Mouse (Mus musculus): ENCODE results near the gene Nfib.
A peak's percentile ranks its signal among the peaks of the same experiment; 100 is the strongest.

Nfib gene

GRCm38 (mm10) chr4:82592086-82593030 is 113.2 kb downstream of the Nfib start:
- DNase-seq (ENCODE audit: low spot score) = no peak

GRCm38 (mm10) chr4:82589345-82589890 is 116.1 kb downstream of the Nfib start:
- no peak for DNase-seq (ENCODE audit: low spot score)

GRCm38 (mm10) chr4:82588718-82589117 is 116.8 kb downstream of the Nfib start:
- no peak for DNase-seq (ENCODE audit: low spot score)

GRCm38 (mm10) chr4:82587146-82587870 is 118.2 kb downstream of the Nfib start:
- no peak for DNase-seq (ENCODE audit: low spot score)

GRCm38 (mm10) chr4:82586637-82587036 is 118.9 kb downstream of the Nfib start:
- no peak for DNase-seq (ENCODE audit: low spot score)

GRCm38 (mm10) chr4:82585536-82585935 is 120.0 kb downstream of the Nfib start:
- DNase-seq (ENCODE audit: low spot score) = no peak

GRCm38 (mm10) chr4:82585056-82585455 is 120.5 kb downstream of the Nfib start:
- no peak for DNase-seq (ENCODE audit: low spot score)

GRCm38 (mm10) chr4:82584548-82584947 is 121.0 kb downstream of the Nfib start:
- no peak for DNase-seq (ENCODE audit: low spot score)

- DNase-seq (ENCODE audit: low spot score) = no peak
These were observed 132.3 kb downstream of the Nfib start for GRCm38 (mm10) chr4:82573291-82573605.

- no peak for DNase-seq (ENCODE audit: low spot score)
These were observed 132.9 kb downstream of the Nfib start for GRCm38 (mm10) chr4:82572410-82573290.

GRCm38 (mm10) chr4:82558816-82559215 is 146.7 kb downstream of the Nfib start:
- no peak for DNase-seq (ENCODE audit: low spot score)

- DNase-seq (ENCODE audit: low spot score) = no peak
These were observed 149.8 kb downstream of the Nfib start for GRCm38 (mm10) chr4:82555673-82556171.

- DNase-seq (ENCODE audit: low spot score) = no peak
These were observed 151.9 kb downstream of the Nfib start for GRCm38 (mm10) chr4:82553658-82554057.

- peak; percentile 20 for DNase-seq (ENCODE audit: low spot score)
These were observed 153.3 kb downstream of the Nfib start for GRCm38 (mm10) chr4:82552238-82552637.

- DNase-seq (ENCODE audit: low spot score) = no peak
These were observed 155.7 kb downstream of the Nfib start for GRCm38 (mm10) chr4:82549762-82550380.

- DNase-seq (ENCODE audit: low spot score) = no peak
These were observed 157.3 kb downstream of the Nfib start for GRCm38 (mm10) chr4:82548247-82548646.

GRCm38 (mm10) chr4:82543936-82544335 is 161.6 kb downstream of the Nfib start:
- no peak for DNase-seq (ENCODE audit: low spot score)

- no peak for DNase-seq (ENCODE audit: low spot score)
These were observed 162.2 kb downstream of the Nfib start for GRCm38 (mm10) chr4:82543398-82543740.

- DNase-seq (ENCODE audit: low spot score) = no peak
These were observed 162.7 kb downstream of the Nfib start for GRCm38 (mm10) chr4:82542656-82543397.

GRCm38 (mm10) chr4:82541894-82542510 is 163.5 kb downstream of the Nfib start:
- peak; percentile 72 for DNase-seq (ENCODE audit: low spot score)
